Mouse (Mus musculus): ENCODE results near the gene Gga2. TPM values are rescaled to one million over a fixed set of nuclear protein-coding genes. Genes with fewer than 3 reads are reported as not detected.

Gene Gga2
- polyA plus RNA-seq (2014; fragmentation: Illumina TruSeq; extraction: RNeasy Lipid Tissue Mini Kit (QIAGEN cat#74804); ENCODE audit: insufficient read depth, low read depth, low replicate concordance) = 12.0 TPM

GRCm38 (mm10) chr7:122020667-122021354 is at the start of gene Gga2:
Gga2 (minus strand) TSS chr7:122021222.

DNA sequence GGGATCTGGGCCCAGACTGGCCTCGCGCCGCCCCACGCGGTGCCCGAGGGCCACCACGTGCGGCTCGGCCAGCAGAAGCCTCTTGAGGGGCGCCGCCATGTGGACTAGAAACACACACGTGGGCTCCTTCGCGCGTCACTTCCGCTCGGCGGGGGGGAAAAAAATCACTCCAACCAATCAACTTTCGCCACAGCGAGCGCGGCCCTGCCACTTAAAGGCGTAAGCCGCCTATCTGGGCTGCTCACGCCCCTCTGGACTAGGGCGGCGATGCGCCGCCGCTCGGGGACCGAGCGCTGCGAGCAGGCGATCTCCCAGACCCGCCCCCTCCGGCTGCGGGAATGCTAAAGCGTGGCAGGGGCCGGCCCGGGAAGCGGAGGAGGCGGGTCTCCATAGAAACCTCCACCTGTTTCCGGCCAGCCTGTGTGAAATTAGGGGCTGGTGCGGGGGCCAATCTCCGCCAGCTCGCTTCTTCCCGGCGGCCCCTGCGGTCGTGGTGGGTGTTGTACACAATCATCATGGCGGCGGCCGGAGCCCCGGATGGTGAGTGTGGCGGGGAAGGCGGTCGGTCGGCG is 46.0 kb upstream of the Gga2 start, which contains the start of the genes Ubfd1 and Ears2:
Ubfd1 (plus strand) TSS at position 231 of the 572 bp plus-strand sequence.
Ears2 (minus strand) TSS at position 319 of the 572 bp plus-strand sequence.

GRCm38 (mm10) chr7:121981307-121981871 is 39.6 kb downstream of the Gga2 start, which contains the start of gene Cog7:
Cog7 (minus strand) TSS chr7:121981711.

Other genes starting within 250 kb of the Gga2 start
- gene Scnn1b, start 156.2 kb downstream of the Gga2 start, polyA plus RNA-seq (2014; fragmentation: Illumina TruSeq; extraction: RNeasy Lipid Tissue Mini Kit (QIAGEN cat#74804); ENCODE audit: insufficient read depth, low read depth, low replicate concordance) = 61.1 TPM
- 15.9 TPM for gene Cog7, start 39.5 kb downstream of the Gga2 start, polyA plus RNA-seq (2014; fragmentation: Illumina TruSeq; extraction: RNeasy Lipid Tissue Mini Kit (QIAGEN cat#74804); ENCODE audit: insufficient read depth, low read depth, low replicate concordance)
- gene Ubfd1, start 46.0 kb upstream of the Gga2 start, polyA plus RNA-seq (2014; fragmentation: Illumina TruSeq; extraction: RNeasy Lipid Tissue Mini Kit (QIAGEN cat#74804); ENCODE audit: insufficient read depth, low read depth, low replicate concordance) = 11.4 TPM
- gene Ears2, start 46.0 kb upstream of the Gga2 start, polyA plus RNA-seq (2014; fragmentation: Illumina TruSeq; extraction: RNeasy Lipid Tissue Mini Kit (QIAGEN cat#74804); ENCODE audit: insufficient read depth, low read depth, low replicate concordance) = 4.4 TPM
- 201 TPM for gene Ndufab1, start 80.7 kb upstream of the Gga2 start, polyA plus RNA-seq (2014; fragmentation: Illumina TruSeq; extraction: RNeasy Lipid Tissue Mini Kit (QIAGEN cat#74804); ENCODE audit: insufficient read depth, low read depth, low replicate concordance)
- 0.93 TPM for gene Palb2, start 111.8 kb upstream of the Gga2 start, polyA plus RNA-seq (2014; fragmentation: Illumina TruSeq; extraction: RNeasy Lipid Tissue Mini Kit (QIAGEN cat#74804); ENCODE audit: insufficient read depth, low read depth, low replicate concordance)
- gene Dctn5, start 111.8 kb upstream of the Gga2 start, polyA plus RNA-seq (2014; fragmentation: Illumina TruSeq; extraction: RNeasy Lipid Tissue Mini Kit (QIAGEN cat#74804); ENCODE audit: insufficient read depth, low read depth, low replicate concordance) = 52.9 TPM
- gene Plk1, start 138.2 kb upstream of the Gga2 start, polyA plus RNA-seq (2014; fragmentation: Illumina TruSeq; extraction: RNeasy Lipid Tissue Mini Kit (QIAGEN cat#74804); ENCODE audit: insufficient read depth, low read depth, low replicate concordance) = 0.77 TPM
- 0.12 TPM for gene Ern2, start 165.0 kb upstream of the Gga2 start, polyA plus RNA-seq (2014; fragmentation: Illumina TruSeq; extraction: RNeasy Lipid Tissue Mini Kit (QIAGEN cat#74804); ENCODE audit: insufficient read depth, low read depth, low replicate concordance)
- 2.6 TPM for gene Chp2, start 198.3 kb upstream of the Gga2 start, polyA plus RNA-seq (2014; fragmentation: Illumina TruSeq; extraction: RNeasy Lipid Tissue Mini Kit (QIAGEN cat#74804); ENCODE audit: insufficient read depth, low read depth, low replicate concordance)